Mouse (Mus musculus): Measurements from ENCODE around the gene Fam135a.

- TF ChIP-seq POLR2A (IDR thresholded peaks at IDR 0.05; ENCODE audit: extremely low read depth, insufficient read depth, low read length) (no peak), CTCF (IDR thresholded peaks at IDR 0.05; ENCODE audit: low read depth, low read length) (no peak)
Observed at GRCm38 (mm10) chr1:24133853-24134252, 33.7 kb upstream of the Fam135a start.
